Mouse (Mus musculus) liver, postnatal 0 days (tissue): ENCODE results near the gene Vnn1.

Experiments
- CTCF ChIP-seq: sonication (generic); IDR thresholded peaks from 2 replicates; pipeline ENCODE4 v1.5.1; 2016; ENCODE audit warnings: antibody characterized with exemption, low read depth
- EP300 ChIP-seq: IDR thresholded peaks from 2 replicates; pipeline ENCODE4 v1.6.1; 2016; ENCODE audit warnings: antibody characterized with exemption, low read depth, mild to moderate bottlenecking

DNA sequence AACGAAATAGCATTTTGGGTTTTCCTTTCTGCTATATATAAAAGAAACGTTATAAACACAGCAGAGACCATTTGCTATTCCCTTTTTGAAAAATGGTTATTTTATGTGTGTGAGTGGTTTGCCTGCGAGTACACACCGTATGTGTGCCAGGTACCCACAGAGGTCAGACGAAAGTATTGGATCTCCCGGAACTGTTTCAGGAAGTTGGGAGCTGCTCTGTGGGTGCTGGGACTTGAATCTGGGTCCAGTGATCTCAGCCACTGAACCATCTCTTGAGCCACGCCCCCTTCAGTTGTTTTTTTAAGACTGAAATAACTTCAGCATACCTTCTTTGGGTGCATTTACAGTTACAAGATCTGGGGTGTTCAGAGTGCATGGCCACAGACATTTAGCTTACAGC lies 888 bp downstream of the Vnn1 start:
- no peak for TF ChIP-seq CTCF
- TF ChIP-seq EP300, result no peak
